Mouse (Mus musculus): Measurements from ENCODE around the gene Zbtb32. TPM values are rescaled to one million over a fixed set of nuclear protein-coding genes. Genes with fewer than 3 reads are reported as not detected.

The Zbtb32 gene
- total and polyA plus RNA-seq, 3 experiments, result 20.1 to 32.8 TPM; not detected in 1

DNA sequence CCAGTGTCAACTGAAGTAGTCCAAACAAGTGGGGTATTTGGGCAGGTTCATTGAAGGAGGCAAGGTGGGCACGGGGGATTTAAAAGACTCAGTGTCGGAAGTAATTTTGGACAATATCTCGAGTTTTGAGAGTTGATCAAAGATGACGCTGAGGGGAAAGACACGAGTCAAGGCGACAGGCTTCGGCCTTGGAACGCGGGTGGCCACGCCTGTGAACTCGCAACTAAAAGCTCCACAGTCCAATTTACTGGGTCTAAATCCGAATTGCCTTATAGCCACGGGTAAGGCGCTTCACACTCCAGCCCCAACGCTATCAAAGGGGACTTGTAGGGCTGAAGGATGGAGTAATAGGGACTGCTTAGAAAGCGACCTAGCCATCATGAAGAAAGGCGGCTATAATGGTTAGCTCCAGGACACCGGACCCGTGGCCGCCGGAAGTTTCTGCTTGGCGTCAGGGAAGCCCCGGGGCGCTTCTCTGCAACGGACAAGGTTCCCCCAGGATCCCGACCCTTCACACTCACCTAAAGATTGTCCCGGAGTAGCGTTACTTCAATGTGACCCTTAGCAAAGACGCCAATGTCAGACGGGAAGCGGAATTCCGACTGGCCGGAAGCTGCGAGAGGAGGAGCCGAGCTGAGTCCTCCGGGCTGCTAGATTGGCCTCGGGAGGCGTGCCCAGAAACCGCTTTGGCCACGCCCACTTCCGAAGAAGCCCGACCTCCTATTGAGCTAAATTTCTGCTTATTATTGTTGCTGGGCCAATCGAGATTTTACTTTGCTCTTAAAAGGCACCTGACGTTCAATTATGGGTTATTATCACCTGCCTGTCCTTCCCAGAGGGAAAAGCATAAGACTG lies 27.0 kb upstream of the Zbtb32 start, which contains the start of gene Cox6b1:
TSS of gene Cox6b1 (minus strand) at position 622 of the 855 bp plus-strand sequence.
- Histone ChIP-seq H3K9me3 (replicated peaks; ENCODE audit: insufficient read depth, low read length) (no peaks in the 10 kb centered on the region), H3K4me3 (ENCODE audit: control insufficient read depth in 1 of 2, insufficient read depth in 1 of 2, low read depth in 2 of 2, low read length in 2 of 2) (peak within 1 kb of the TSS; percentile 84 to 94), H3K36me3 (ENCODE audit: control insufficient read depth in 1 of 2, insufficient read depth in 2 of 2, low read length in 2 of 2) (peaks cover 5 to 13% of the 10 kb centered on the region in 2 experiments), H3K27me3 (ENCODE audit: control insufficient read depth in 1 of 2, insufficient read depth in 2 of 2, low read length in 2 of 2) (peaks cover 2 to 3% of the 10 kb centered on the region in 2 experiments; a peak in 3 of 4 replicates), H3K79me2 (ENCODE audit: control insufficient read depth, insufficient read depth, low read length, poor library complexity) (peaks cover 20% of the 10 kb centered on the region), H3K4me1 (ENCODE audit: control insufficient read depth in 1 of 2, insufficient read depth in 2 of 2, low read length in 2 of 2) (peaks cover 0 to 6% of the 10 kb centered on the region in 2 experiments; a peak in 2 of 4 replicates), H3K9ac (ENCODE audit: control insufficient read depth, low read depth, low read length, poor library complexity, severe bottlenecking) (peak within 1 kb of the TSS; percentile 98), H3K27ac (ENCODE audit: control insufficient read depth, low read depth, low read length) (peak within 1 kb of the TSS; percentile 73)
- peak; percentile 97 for DNase-seq (ENCODE audit: low read depth, low spot score)
- no peak for TF ChIP-seq MYB (IDR thresholded peaks at IDR 0.05; ENCODE audit: low read depth, low read length)
- 0 out of 2 replicates have a peak, but pooled peaks have one; percentile 11 for TF ChIP-seq JUND (IDR thresholded peaks at IDR 0.05; ENCODE audit: low read depth, low read length)
- no peak for TF ChIP-seq UBTF (IDR thresholded peaks at IDR 0.05; ENCODE audit: borderline replicate concordance, insufficient read depth, low read depth, low read length)
- TF ChIP-seq TBP (IDR thresholded peaks at IDR 0.05; ENCODE audit: low read depth, low read length), result peak; percentile 83
- TF ChIP-seq USF1 (IDR thresholded peaks at IDR 0.05; ENCODE audit: low read depth, low read length), result peak; percentile 73
- TF ChIP-seq RCOR1 (IDR thresholded peaks at IDR 0.05; ENCODE audit: low read depth, low read length), result no peak
- 0 out of 2 replicates have a peak, but pooled peaks have one; percentile 10 for TF ChIP-seq ETS1 (IDR thresholded peaks at IDR 0.05; ENCODE audit: low read depth, low read length)
- peak; percentile 44; the same call in 1 of the 2 replicates for TF ChIP-seq TCF12 (IDR thresholded peaks at IDR 0.05; ENCODE audit: low read depth, low read length)
- TF ChIP-seq KAT2A (conservative IDR thresholded peaks at IDR 0.05; ENCODE audit: low read depth, low read length), result no peak; the same call in none of the 2 replicates
- peak; percentile 80 for TF ChIP-seq MYC (IDR thresholded peaks at IDR 0.05; ENCODE audit: low read depth, low read length)
- TF ChIP-seq NELFE (IDR thresholded peaks at IDR 0.05; ENCODE audit: low read depth, low read length), result peak; percentile 93
- TF ChIP-seq MXI1 (IDR thresholded peaks at IDR 0.05; ENCODE audit: low read depth, low read length), result peak; percentile 64; the same call in 1 of the 2 replicates
- TF ChIP-seq ZKSCAN1 (IDR thresholded peaks at IDR 0.05; ENCODE audit: low read depth, low read length), result no peak
- TF ChIP-seq MEF2A (IDR thresholded peaks at IDR 0.05; ENCODE audit: extremely low read depth, insufficient replicate concordance, low read depth, low read length, poor library complexity, severe bottlenecking), result no peak
- TF ChIP-seq ELF1 (IDR thresholded peaks at IDR 0.05; ENCODE audit: low read depth, low read length), result peak; percentile 78
- no peak for TF ChIP-seq NRF1 (IDR thresholded peaks at IDR 0.05; ENCODE audit: insufficient read depth, low read depth, low read length, poor library complexity, severe bottlenecking)
- peak; percentile 93 for TF ChIP-seq POLR2AphosphoS2 (IDR thresholded peaks at IDR 0.05; ENCODE audit: low read length)
- TF ChIP-seq TAL1 (IDR thresholded peaks at IDR 0.05; ENCODE audit: low read length), result no peak
- no peak for TF ChIP-seq E2F4 (IDR thresholded peaks at IDR 0.05; ENCODE audit: borderline replicate concordance, low read depth, low read length)
- peak; percentile 58; the same call in 1 of the 2 replicates for TF ChIP-seq GABPA (IDR thresholded peaks at IDR 0.05; ENCODE audit: low read depth, low read length)
- TF ChIP-seq USF2 (IDR thresholded peaks at IDR 0.05; ENCODE audit: borderline replicate concordance in 1 of 2, insufficient read depth in 1 of 2, low read depth in 1 of 2, low read length in 2 of 2), result no peak
- TF ChIP-seq CHD1 (IDR thresholded peaks at IDR 0.05; ENCODE audit: low read depth, low read length), result no peak
- TF ChIP-seq BHLHE40 (IDR thresholded peaks at IDR 0.05; ENCODE audit: borderline replicate concordance, low read depth, low read length), result no peak
- no peak for TF ChIP-seq EP300 (IDR thresholded peaks at IDR 0.05; ENCODE audit: low read depth in 1 of 2, low read length in 2 of 2)
- TF ChIP-seq POLR2AphosphoS5 (IDR thresholded peaks at IDR 0.05; ENCODE audit: borderline replicate concordance, low read depth, low read length), result no peak; the same call in 1 of the 2 replicates
- TF ChIP-seq HCFC1 (IDR thresholded peaks at IDR 0.05; ENCODE audit: low read depth, low read length), result peak; percentile 93
- TF ChIP-seq MAZ (IDR thresholded peaks at IDR 0.05; ENCODE audit: low read depth, low read length), result no peak
- no peak for TF ChIP-seq SMC3 (IDR thresholded peaks at IDR 0.05; ENCODE audit: low read depth, low read length)
- peak; percentile 90 for TF ChIP-seq SIN3A (IDR thresholded peaks at IDR 0.05; ENCODE audit: low read length)
- TF ChIP-seq ZMIZ1 (IDR thresholded peaks at IDR 0.05; ENCODE audit: low read depth, low read length), result peak; percentile 71; the same call in 1 of the 2 replicates
- TF ChIP-seq ZC3H11A (IDR thresholded peaks at IDR 0.05; ENCODE audit: low read depth, low read length), result no peak
- no peak for TF ChIP-seq CHD2 (IDR thresholded peaks at IDR 0.05; ENCODE audit: low read length)
- TF ChIP-seq ZNF384 (IDR thresholded peaks at IDR 0.05; ENCODE audit: low read depth, low read length), result no peak
- TF ChIP-seq RAD21 (IDR thresholded peaks at IDR 0.05; ENCODE audit: low read depth, low read length), result no peak
